Mouse (Mus musculus): ENCODE measurements at regions not wholly inside any gene's neighbourhood (a gene's known extent, or its start where the extent isn't known, plus 50 kb on each side); places are given as distances from the start of the nearest gene placed in this dataset.

- in situ Hi-C loops (cut with MboI; ENCODE audit: low pct_ligation_motif_present, low pct_unique_long_range_greater_than_20kb, low sequenced_read_pairs): no loop called here
- Histone ChIP-seq H3K27ac (ENCODE audit: insufficient read depth, low read depth) (no peak overlapping the region), H3K9me3 (replicated peaks; ENCODE audit: low read length) (no peaks in the 10 kb centered on the region), H3K4me2 (ENCODE audit: insufficient read depth, low read depth, poor library complexity, severe bottlenecking) (no peak overlapping the region), H3K4me1 (ENCODE audit: control insufficient read depth in 1 of 2, insufficient read depth in 2 of 2) (no peaks in the 10 kb centered on the region), H3K36me3 (replicated peaks in 1 of 2; ENCODE audit: control insufficient read depth in 1 of 2, insufficient read depth in 1 of 2, low read length in 1 of 2) (no peaks in the 10 kb centered on the region), H3K9ac (ENCODE audit: insufficient read depth, low read depth) (no peak overlapping the region), H3K27me3 (replicated peaks) (no peaks in the 10 kb centered on the region), H3K79me2 (replicated peaks; ENCODE audit: control insufficient read depth, extremely low read depth, insufficient read depth, poor library complexity, severe bottlenecking) (no peaks in the 10 kb centered on the region), H3K4me3 (replicated peaks in 1 of 3; ENCODE audit: low read depth in 2 of 3, low read length in 2 of 3, poor library complexity in 1 of 3) (no peak overlapping the region)
- TF ChIP-seq MAFK (IDR thresholded peaks at IDR 0.05; ENCODE audit: insufficient replicate concordance, low read length) (no peak), MAZ (IDR thresholded peaks at IDR 0.05; ENCODE audit: low read depth, low read length) (no peak), UBTF (IDR thresholded peaks at IDR 0.05; ENCODE audit: low read depth, low read length) (no peak), IRF4 (IDR thresholded peaks at IDR 0.05; ENCODE audit: low read depth, low read length) (peak; percentile 30; the same call in 1 of the 2 replicates), ZC3H11A (IDR thresholded peaks at IDR 0.05; ENCODE audit: low read depth, low read length) (no peak), MYC (IDR thresholded peaks at IDR 0.05; ENCODE audit: low read depth, low read length) (no peak), TBP (conservative IDR thresholded peaks at IDR 0.05; ENCODE audit: low read depth, low read length) (no peak), KAT2A (IDR thresholded peaks at IDR 0.05; ENCODE audit: insufficient replicate concordance, low read length) (no peak), MAX (IDR thresholded peaks at IDR 0.05; ENCODE audit: low read length) (no peak), JUND (conservative IDR thresholded peaks at IDR 0.05; ENCODE audit: low read depth, low read length) (no peak), CTCF (conservative IDR thresholded peaks at IDR 0.05 in 1 of 2, IDR thresholded peaks at IDR 0.05 in 1 of 2; ENCODE audit: low read depth in 2 of 2, low read length in 2 of 2) (peak in 1 of 2 experiments; percentile 2; a peak in 1 of 4 replicates), USF2 (conservative IDR thresholded peaks at IDR 0.05; ENCODE audit: low read depth, low read length) (no peak), ZNF384 (IDR thresholded peaks at IDR 0.05; ENCODE audit: low read depth, low read length) (no peak), JUN (IDR thresholded peaks at IDR 0.05; ENCODE audit: insufficient read depth, low read depth, low read length) (no peak), E2F4 (IDR thresholded peaks at IDR 0.05; ENCODE audit: insufficient replicate concordance, low read depth, low read length) (no peak)
- dilution Hi-C loops (cut with MboI; ENCODE audit: extremely low pct_ligation_motif_present, extremely low pct_unique_long_range_greater_than_20kb, low sequenced_read_pairs): no loop called here
- DNase-seq (ENCODE audit: extremely low read depth): no peak
These were observed 274.4 kb downstream of the Tbc1d1 start for GRCm38 (mm10) chr5:64430501-64430900.

DNA sequence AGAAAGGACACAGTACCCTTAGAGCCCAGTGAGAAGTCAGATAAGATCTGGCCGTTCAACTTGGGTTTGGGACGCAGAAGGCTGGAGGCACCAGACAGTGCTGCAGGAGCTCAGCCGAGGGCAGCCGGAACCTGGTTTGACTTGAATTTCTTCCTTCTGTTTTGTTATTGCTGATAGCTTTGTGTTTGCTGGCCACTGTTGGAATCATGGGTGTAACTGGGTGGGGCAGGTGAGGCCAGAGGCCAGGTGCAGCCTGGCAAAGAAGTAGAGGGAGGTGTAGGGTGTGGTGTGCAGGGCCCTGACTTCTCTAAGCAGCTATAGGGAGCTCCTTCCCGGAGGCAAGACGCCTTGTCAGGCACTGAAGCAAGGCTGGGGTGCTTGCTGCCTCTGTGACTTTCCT, 275.5 kb downstream of the Tbc1d1 start:
- DNase-seq (ENCODE audit: extremely low read depth): no peak
- Histone ChIP-seq H3K27me3 (replicated peaks) (no peaks in the 10 kb centered on the region), H3K9me3 (replicated peaks; ENCODE audit: low read length) (no peaks in the 10 kb centered on the region), H3K79me2 (replicated peaks; ENCODE audit: control insufficient read depth, extremely low read depth, insufficient read depth, poor library complexity, severe bottlenecking) (no peaks in the 10 kb centered on the region), H3K4me1 (ENCODE audit: control insufficient read depth in 1 of 2, insufficient read depth in 2 of 2) (no peaks in the 10 kb centered on the region), H3K36me3 (replicated peaks in 1 of 2; ENCODE audit: control insufficient read depth in 1 of 2, insufficient read depth in 1 of 2, low read length in 1 of 2) (no peaks in the 10 kb centered on the region), H3K9ac (ENCODE audit: insufficient read depth, low read depth) (no peak overlapping the region), H3K27ac (ENCODE audit: insufficient read depth, low read depth) (no peak overlapping the region), H3K4me3 (replicated peaks in 1 of 3; ENCODE audit: low read depth in 2 of 3, low read length in 2 of 3, poor library complexity in 1 of 3) (no peak overlapping the region), H3K4me2 (ENCODE audit: insufficient read depth, low read depth, poor library complexity, severe bottlenecking) (no peak overlapping the region)
- dilution Hi-C loops (cut with MboI; ENCODE audit: extremely low pct_ligation_motif_present, extremely low pct_unique_long_range_greater_than_20kb, low sequenced_read_pairs): no loop called here
- in situ Hi-C loops (cut with MboI; ENCODE audit: low pct_ligation_motif_present, low pct_unique_long_range_greater_than_20kb, low sequenced_read_pairs): no loop called here
- no peak for TF ChIP-seq ETS1 (conservative IDR thresholded peaks at IDR 0.05; ENCODE audit: low read depth, low read length)
- no peak for TF ChIP-seq BHLHE40 (IDR thresholded peaks at IDR 0.05; ENCODE audit: low read depth, low read length)
- TF ChIP-seq SMC3 (IDR thresholded peaks at IDR 0.05; ENCODE audit: low read depth, low read length): no peak
- TF ChIP-seq ZMIZ1 (IDR thresholded peaks at IDR 0.05; ENCODE audit: low read depth, low read length): no peak
- no peak for TF ChIP-seq MAX (IDR thresholded peaks at IDR 0.05; ENCODE audit: low read length)
- no peak for TF ChIP-seq RAD21 (IDR thresholded peaks at IDR 0.05; ENCODE audit: low read depth, low read length)
- no peak for TF ChIP-seq ELF1 (IDR thresholded peaks at IDR 0.05; ENCODE audit: low read depth, low read length)
- TF ChIP-seq RCOR1 (conservative IDR thresholded peaks at IDR 0.05; ENCODE audit: low read depth, low read length): no peak
- TF ChIP-seq NRF1 (IDR thresholded peaks at IDR 0.05; ENCODE audit: low read depth, low read length): no peak
- no peak for TF ChIP-seq POLR2AphosphoS2 (IDR thresholded peaks at IDR 0.05; ENCODE audit: low read depth, low read length)
- no peak for TF ChIP-seq GABPA (IDR thresholded peaks at IDR 0.05; ENCODE audit: insufficient replicate concordance, low read depth, low read length)
- TF ChIP-seq ZKSCAN1 (IDR thresholded peaks at IDR 0.05; ENCODE audit: borderline replicate concordance, low read depth, low read length): no peak
- TF ChIP-seq JUND (conservative IDR thresholded peaks at IDR 0.05; ENCODE audit: low read depth, low read length): no peak

All from CH12.LX (cell line).